Mouse (Mus musculus) limb, embryonic 11.5 days (tissue): ENCODE results near the gene Nek8. TPM values are rescaled to one million over a fixed set of nuclear protein-coding genes. Genes with fewer than 3 reads are reported as not detected.
"Not testable (repeated sequence)": the region's sequence is repeated elsewhere in the genome, so short reads cannot be mapped to it uniquely, and the experiment has no call there.

Source experiments
- ATAC-seq: fragments of 200-750 bp; cut with Nextera tagmentation; 2 replicates; pipeline ENCODE4 v1.8.0; 2017; ENCODE audit warnings: low read depth; ENCODE audit not compliant: insufficient number of reproducible peaks, low FRiP score, low TSS enrichment
- DNase-seq: peaks from one replicate; pipeline ENCODE4 v3.0.0-alpha.2; 2015; ENCODE audit warnings: low spot score
- H3K27ac ChIP-seq: fragments of 300-500 bp; sonication (generic); replicated peaks from 2 replicates; pipeline ENCODE4 v1.5.1; 2014; ENCODE audit warnings: low read depth, mild to moderate bottlenecking, low read length
- H3K27me3 ChIP-seq: fragments of 300-500 bp; sonication (generic); 2 replicates; pipeline ENCODE4 v1.6.1; 2014; ENCODE audit warnings: mild to moderate bottlenecking, low read length, mixed read lengths; ENCODE audit not compliant: control insufficient read depth, insufficient read depth
- H3K36me3 ChIP-seq: fragments of 300-500 bp; sonication (generic); 2 replicates; pipeline ENCODE4 v1.6.1; 2014; ENCODE audit warnings: mild to moderate bottlenecking, low read length, moderate library complexity, mixed read lengths; ENCODE audit not compliant: control insufficient read depth, insufficient read depth
- H3K4me1 ChIP-seq: fragments of 300-500 bp; sonication (generic); 2 replicates; pipeline ENCODE4 v1.6.1; 2014; ENCODE audit warnings: low read length, mixed read lengths; ENCODE audit not compliant: control insufficient read depth, insufficient read depth
- H3K4me2 ChIP-seq: fragments of 300-500 bp; sonication (generic); 2 replicates; pipeline ENCODE4 v1.6.1; 2014; ENCODE audit warnings: low read depth, mild to moderate bottlenecking, moderate library complexity; ENCODE audit not compliant: severe bottlenecking
- H3K4me3 ChIP-seq: fragments of 300-500 bp; sonication (generic); 2 replicates; pipeline ENCODE4 v1.5.1; 2014; ENCODE audit warnings: low read depth, low read length
- H3K9ac ChIP-seq: fragments of 300-500 bp; sonication (generic); 2 replicates; pipeline ENCODE4 v1.6.1; 2014; ENCODE audit warnings: mild to moderate bottlenecking, low read length
- H3K9me3 ChIP-seq: fragments of 300-500 bp; sonication (generic); 2 replicates; pipeline ENCODE4 v1.6.1; 2016; ENCODE audit warnings: low read length; ENCODE audit not compliant: control insufficient read depth
- WGBS: fragments of 180-500 bp; shearing (Covaris S2); extraction: QIAGEN DNeasy Blood & Tissue Kit; methylation state at CpG from one replicate; pipeline ENCODE4 v1.1.7; 2014; 5-methylcytosine and 5-hydroxymethylcytosine counted together
- polyA plus RNA-seq: library from polyadenylated mRNA; unstranded; fragments of >200 nt; fragmentation: Nextera tagmentation; extraction: Ambion mirVana; gene quantifications from 2 replicates; pipeline ENCODE4 v1.2.1, GENCODE M21; 2014

Gene Nek8
- polyA plus RNA-seq, 1 experiment from 2014 or later, result 15.0 TPM

DNA sequence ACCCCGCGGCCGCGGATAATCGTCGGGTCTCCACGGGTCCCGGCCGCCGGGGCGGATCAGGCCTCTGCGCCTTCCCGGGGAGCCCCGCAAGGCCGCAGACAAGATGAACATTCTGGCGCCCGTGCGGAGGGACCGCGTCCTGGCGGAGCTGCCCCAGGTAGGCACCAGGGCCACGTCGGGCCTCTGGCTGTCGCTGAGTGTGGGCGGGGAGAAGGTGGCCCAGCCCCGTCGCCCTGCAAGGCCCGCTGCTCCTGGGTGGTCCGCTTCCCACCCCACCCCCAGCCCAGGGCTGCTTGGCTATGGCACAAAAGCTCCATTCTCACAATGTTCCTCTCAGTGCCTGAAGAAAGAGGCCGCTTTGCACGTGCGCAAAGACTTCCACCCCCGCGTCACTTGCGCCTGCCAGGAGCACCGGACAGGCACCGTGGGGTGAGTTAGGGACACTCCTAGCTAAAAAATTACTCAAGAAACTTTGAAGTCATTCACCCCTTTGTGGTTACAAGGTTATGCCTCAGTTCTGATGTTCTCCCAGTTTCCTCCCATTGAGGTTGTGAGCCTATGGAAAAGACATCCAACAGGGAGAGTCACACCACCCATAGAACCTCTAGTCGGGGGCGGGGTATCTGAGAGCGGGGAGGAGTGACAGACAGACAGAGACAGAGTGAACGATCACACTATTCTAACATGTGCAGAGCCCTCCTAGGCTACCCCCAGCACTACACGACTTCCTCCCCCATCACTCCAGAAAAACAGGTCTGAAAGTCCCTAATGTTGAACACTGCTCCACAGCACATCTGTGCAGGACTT lies 13.0 kb upstream of the Nek8 start:
- ATAC-seq (peak; percentile 81), DNase-seq (peak; percentile 97)
- H3K9ac ChIP-seq, result peak overlapping the region; percentile 93
- peaks cover 8% of the 10 kb centered on the region for H3K4me1 ChIP-seq
- peak overlapping the region; percentile 60 for H3K4me2 ChIP-seq
- no peaks in the 10 kb centered on the region for H3K9me3 ChIP-seq
- H3K36me3 ChIP-seq, result peaks cover 11% of the 10 kb centered on the region; the same call in 1 of the 2 replicates
- under 1% methylated on average over 42 of the region's 42 CpGs for WGBS
- no peaks in the 10 kb centered on the region for H3K27me3 ChIP-seq
- H3K4me3 ChIP-seq, result peak overlapping the region; percentile 81
- H3K27ac ChIP-seq, result peak overlapping the region; percentile 100

DNA sequence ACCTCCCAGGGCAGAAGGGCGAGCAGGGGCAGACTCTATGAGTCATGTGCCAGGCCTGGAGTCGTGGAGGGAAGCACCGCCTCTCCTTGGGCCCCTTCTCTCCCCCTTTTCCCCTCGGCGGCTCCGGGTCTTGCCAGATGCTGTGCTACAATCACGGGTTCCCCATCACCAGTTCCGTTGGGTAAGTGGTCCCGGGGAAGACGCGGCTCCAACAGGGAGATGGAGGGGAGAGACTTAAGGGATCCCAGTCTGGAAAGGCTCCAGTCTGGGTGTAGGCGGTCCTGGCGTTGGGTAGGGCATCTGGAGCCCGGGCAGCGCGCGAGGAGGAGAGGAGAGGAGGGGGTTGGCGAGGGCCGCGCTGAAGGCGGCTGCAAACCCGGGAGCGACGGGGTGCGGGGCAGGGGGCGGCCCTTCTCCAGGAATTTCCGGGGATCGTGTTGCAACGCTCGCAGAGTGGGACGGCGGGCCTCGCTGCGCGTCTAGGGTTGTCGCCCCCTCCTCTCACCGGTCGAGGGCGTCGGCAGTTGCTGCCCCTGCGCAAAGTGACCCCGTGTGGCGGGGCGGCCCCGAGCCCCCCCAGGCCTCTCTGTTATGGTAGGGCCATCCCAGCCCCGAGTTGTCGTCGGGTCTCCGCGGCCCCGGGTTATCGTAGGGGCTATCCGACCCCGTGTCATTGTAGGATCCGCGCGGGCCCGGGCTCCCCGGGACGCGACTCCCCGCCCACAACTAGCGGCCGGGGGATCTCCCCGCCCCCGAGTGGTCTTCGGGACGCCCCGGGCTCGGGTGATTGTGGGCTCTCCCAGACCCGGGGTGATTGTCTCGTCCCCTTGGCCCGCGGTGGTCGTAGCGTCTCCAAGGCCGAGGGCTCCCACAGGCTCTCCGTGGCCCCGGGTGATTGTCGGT lies 12.1 kb upstream of the Nek8 start, which contains the start of gene Rab34:
Gene Rab34, plus strand, starts transcription at position 100 of the 903 bp plus-strand sequence.
- Histone ChIP-seq H3K9ac (peak within 1 kb of the TSS; percentile 93), H3K9me3 (no peaks in the 10 kb centered on the region), H3K27ac (peak within 1 kb of the TSS; percentile 100), H3K36me3 (peaks cover 11% of the 10 kb centered on the region; the same call in 1 of the 2 replicates), H3K4me2 (peak within 1 kb of the TSS; percentile 60), H3K27me3 (no peaks in the 10 kb centered on the region), H3K4me3 (peak within 1 kb of the TSS; percentile 81), H3K4me1 (peaks cover 7% of the 10 kb centered on the region; the same call in 1 of the 2 replicates)
- WGBS, result 0% methylated on average over 68 of the region's 80 CpGs
- peak; percentile 95 for DNase-seq
- peak; percentile 84 for ATAC-seq

DNA sequence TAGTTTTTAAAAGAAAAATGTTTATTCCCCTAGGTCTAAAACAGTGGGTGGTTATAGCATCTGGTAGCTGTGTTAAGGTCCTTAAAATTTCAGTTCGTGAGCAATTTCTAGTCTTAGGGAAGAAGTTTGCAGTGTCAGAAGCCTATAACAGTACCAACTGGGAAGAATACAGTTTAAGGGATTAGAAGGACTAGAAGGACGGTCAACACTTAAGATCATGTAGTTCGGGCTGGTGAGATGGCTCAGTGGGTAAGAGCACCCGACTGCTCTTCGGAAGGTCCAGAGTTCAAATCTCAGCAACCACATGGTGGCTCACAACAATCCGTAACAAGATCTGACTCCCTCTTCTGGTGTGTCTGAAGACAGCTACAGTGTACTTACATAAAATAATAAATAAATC lies 8.2 kb upstream of the Nek8 start:
- not testable (repeated sequence) for H3K36me3 ChIP-seq, H3K9me3 ChIP-seq, H3K4me2 ChIP-seq, H3K9ac ChIP-seq, H3K27me3 ChIP-seq, H3K27ac ChIP-seq, DNase-seq, ATAC-seq, H3K4me3 ChIP-seq
- 95% methylated on average over 6 of the region's 6 CpGs for WGBS
- H3K4me1 ChIP-seq, result peaks cover 16% of the 10 kb centered on the region

DNA sequence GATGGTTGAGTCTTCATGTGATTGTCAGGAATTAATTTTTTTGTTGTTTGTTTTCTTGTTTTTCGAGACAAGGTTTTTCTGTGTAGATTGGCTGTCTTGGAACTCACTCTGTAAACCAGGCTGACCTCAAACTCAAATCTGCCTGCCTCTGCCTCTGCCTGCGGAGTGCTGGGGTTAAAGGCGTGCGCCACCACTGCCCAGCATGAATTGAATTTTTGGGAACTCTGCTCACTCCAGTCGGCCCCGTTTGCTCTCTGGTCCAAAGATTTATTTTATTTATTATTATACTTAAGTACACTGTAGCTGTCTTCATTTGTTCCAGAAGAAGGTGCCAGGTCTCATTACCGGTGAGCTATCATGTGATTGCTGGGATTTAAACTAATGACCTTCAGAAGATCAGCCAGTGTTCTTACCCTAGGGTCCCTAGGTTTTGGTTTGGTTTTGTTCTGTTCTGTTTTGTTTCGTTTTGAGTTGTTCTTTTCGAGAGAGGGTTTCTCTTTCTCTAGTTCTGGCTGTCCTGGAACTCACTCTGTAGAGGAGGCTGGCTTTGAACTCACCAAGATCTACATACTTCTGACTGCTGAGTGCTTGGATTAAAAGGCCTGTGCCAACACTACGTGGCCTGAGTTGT lies 7.5 kb upstream of the Nek8 start:
- peaks cover 22% of the 10 kb centered on the region for H3K4me1 ChIP-seq
- H3K27ac ChIP-seq, result no peak overlapping the region
- no peak overlapping the region for H3K9ac ChIP-seq
- H3K4me2 ChIP-seq, result peak overlapping the region; percentile 11; the same call in 1 of the 2 replicates
- H3K27me3 ChIP-seq, result no peaks in the 10 kb centered on the region
- peaks cover 9% of the 10 kb centered on the region for H3K36me3 ChIP-seq
- H3K9me3 ChIP-seq, result no peaks in the 10 kb centered on the region
- 52% methylated on average over 10 of the region's 10 CpGs for WGBS
- H3K4me3 ChIP-seq, result no peak overlapping the region; the same call in 1 of the 2 replicates
- no peak for DNase-seq
- no peak for ATAC-seq

DNA sequence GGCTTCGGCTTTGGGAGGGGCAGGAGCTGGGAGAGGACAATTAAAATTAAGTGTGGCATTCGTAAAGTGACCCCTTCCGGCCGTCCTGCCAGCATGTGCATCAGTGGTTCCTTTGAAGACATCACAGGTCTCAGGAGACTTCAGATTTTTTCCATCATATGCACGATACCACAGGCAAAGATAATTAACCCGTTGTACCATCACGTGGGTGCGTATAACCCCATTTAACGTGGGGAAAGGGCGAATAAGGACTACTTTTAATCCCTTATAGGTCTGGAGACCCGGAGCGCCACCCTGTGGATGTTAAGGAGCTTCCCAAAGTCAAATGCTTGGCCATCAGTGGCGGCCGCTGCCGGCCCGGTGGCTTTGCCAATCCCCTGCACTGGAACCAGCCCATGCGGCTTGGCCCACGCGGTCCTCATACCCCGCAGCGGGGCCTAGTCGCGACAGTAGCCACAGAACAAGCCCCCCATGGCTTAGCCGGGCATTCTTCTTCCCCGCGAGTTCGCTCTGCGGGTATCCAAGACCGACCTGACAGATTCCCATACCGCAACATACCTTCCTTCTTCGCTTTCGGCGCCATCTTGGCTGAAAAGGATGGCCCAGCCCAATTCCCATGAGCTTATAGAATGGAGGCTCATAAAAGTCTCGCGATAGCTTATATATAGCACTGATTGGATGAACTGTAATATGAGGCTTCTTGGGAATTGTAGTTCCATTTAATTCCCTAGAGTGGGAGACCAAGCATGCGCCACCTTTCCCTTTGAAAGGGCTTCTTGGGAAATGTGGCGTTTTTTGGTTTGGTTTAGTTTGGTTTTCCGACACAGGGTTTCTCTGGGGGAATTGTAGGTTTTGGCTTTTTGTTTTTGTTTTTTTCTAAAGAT lies 6.7 kb upstream of the Nek8 start, which contains the start of gene Rpl23a:
Gene Rpl23a, minus strand, starts transcription at position 624 of the 884 bp plus-strand sequence.
- Histone ChIP-seq H3K36me3 (peaks cover 9% of the 10 kb centered on the region), H3K9ac (peak within 1 kb of the TSS; percentile 92), H3K27ac (peak within 1 kb of the TSS; percentile 73; the same call in 1 of the 2 replicates), H3K4me3 (peak within 1 kb of the TSS; percentile 77), H3K4me1 (peaks cover 22% of the 10 kb centered on the region), H3K4me2 (peak within 1 kb of the TSS; percentile 72), H3K27me3 (no peaks in the 10 kb centered on the region), H3K9me3 (no peaks in the 10 kb centered on the region)
- under 1% methylated on average over 38 of the region's 38 CpGs for WGBS
- peak; percentile 87 for ATAC-seq
- DNase-seq, result peak; percentile 84

DNA sequence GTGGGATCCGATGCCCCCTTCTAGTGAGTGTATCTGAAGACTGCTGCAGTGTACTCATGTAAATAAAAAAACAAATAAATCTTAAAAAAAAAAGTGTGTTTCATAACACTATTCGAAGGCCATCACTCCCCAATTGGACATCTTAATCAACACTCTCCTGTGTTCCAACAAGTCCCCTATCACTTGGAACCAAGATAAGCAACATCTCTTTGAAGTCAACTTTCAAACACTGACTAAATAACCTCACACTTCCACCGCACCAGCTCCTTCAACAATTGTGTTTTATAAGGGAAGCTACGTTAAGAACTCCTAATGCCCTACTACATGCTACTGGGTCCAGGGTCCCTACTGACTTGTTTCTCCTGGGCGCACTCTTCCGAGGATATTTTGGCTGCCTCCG lies 6.0 kb upstream of the Nek8 start:
- H3K4me3 ChIP-seq, result peak overlapping the region; percentile 77
- 8% methylated on average over 7 of the region's 7 CpGs for WGBS
- no peaks in the 10 kb centered on the region for H3K27me3 ChIP-seq
- DNase-seq, result no peak
- peaks cover 24% of the 10 kb centered on the region for H3K4me1 ChIP-seq
- peaks cover 9% of the 10 kb centered on the region for H3K36me3 ChIP-seq
- no peaks in the 10 kb centered on the region for H3K9me3 ChIP-seq
- H3K4me2 ChIP-seq, result peak overlapping the region; percentile 72
- H3K9ac ChIP-seq, result peak overlapping the region; percentile 92
- no peak for ATAC-seq
- no peak overlapping the region; the same call in 1 of the 2 replicates for H3K27ac ChIP-seq

DNA sequence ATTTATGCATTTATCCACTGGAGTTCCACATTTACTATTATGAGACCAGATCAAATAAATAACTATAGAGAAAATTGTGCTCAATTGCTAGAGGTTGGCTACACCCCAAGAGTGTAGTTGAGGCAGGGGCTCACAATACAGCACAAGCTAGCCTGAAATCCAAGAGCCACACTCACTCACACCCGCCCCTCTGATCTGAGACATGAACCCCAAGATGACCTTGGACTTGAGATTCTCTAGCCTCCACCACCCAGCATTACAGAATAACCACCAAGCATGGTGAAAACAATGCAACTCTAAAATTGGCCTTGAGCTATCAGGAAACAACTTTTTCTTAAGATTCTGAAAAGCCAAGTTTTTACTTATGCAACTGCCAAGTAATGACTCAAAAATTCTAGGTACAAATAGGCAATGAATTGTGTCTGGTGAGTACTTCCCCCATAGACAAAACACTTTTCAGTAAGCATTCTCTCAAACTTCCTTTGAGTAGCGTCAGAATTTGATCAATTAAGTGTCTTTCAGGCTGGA lies 5.4 kb upstream of the Nek8 start:
- no peak for DNase-seq
- no peak for ATAC-seq
- peak overlapping the region; percentile 77 for H3K4me3 ChIP-seq
- H3K27ac ChIP-seq, result no peak overlapping the region
- peak overlapping the region; percentile 72 for H3K4me2 ChIP-seq
- peaks cover 28% of the 10 kb centered on the region for H3K4me1 ChIP-seq
- H3K36me3 ChIP-seq, result peaks cover 9% of the 10 kb centered on the region
- no peaks in the 10 kb centered on the region for H3K27me3 ChIP-seq
- no peaks in the 10 kb centered on the region for H3K9me3 ChIP-seq
- peak overlapping the region; percentile 92; the same call in 1 of the 2 replicates for H3K9ac ChIP-seq
- WGBS, result 48% methylated on average over 2 of the region's 2 CpGs
